Mouse (Mus musculus) B cell, adult (primary cell): ENCODE measurements around the gene Gnaq. TPM values are rescaled to one million over a fixed set of nuclear protein-coding genes. Genes with fewer than 3 reads are reported as not detected.

ENCODE experiments used
- total RNA-seq: library from RNA; stranded (reverse); gene quantifications from 4 replicates; pipeline ENCODE4 v1.2.4, GENCODE M21; 2023; ENCODE audit not compliant: inconsistent age

Gnaq gene
- 33.5 to 49.8 TPM (median 40.4 TPM) in 4 replicates for total RNA-seq

GRCm38 (mm10) chr19:16132791-16132864 is at the start of gene Gnaq:
TSS of gene Gnaq (plus strand) at chr19:16132831.

GRCm38 (mm10) chr19:16435531-16436231 is 303.1 kb downstream of the Gnaq start, which contains the start of gene Gna14:
TSS of gene Gna14 (plus strand) at chr19:16435762.

Other genes with a start within 250 kb of the Gnaq start
- 25.8 to 36.7 TPM (median 30.8 TPM) in 4 replicates for gene Psat1, start 185.5 kb upstream of the Gnaq start, total RNA-seq
- 12.1 to 19.8 TPM (median 16.6 TPM) in 4 replicates for gene Cep78, start 147.8 kb upstream of the Gnaq start, total RNA-seq